Mouse (Mus musculus) lung, embryonic 14.5 days (tissue): ENCODE results near the gene Serpinb1a. TPM values are rescaled to one million over a fixed set of nuclear protein-coding genes. Genes with fewer than 3 reads are reported as not detected.

Source experiments
- ATAC-seq: fragments of 200-750 bp; cut with Nextera tagmentation; 2 replicates; pipeline ENCODE4 v1.8.0; 2017; ENCODE audit warnings: mild to moderate bottlenecking, moderate TSS enrichment, moderate library complexity; ENCODE audit not compliant: insufficient read depth
- DNase-seq: peaks from one replicate; pipeline ENCODE4 v3.0.0-alpha.2; 2015
- H3K27ac ChIP-seq: fragments of 300-500 bp; sonication (generic); 2 replicates; pipeline ENCODE4 v1.5.1; 2014; ENCODE audit warnings: low read depth, mild to moderate bottlenecking, moderate library complexity
- H3K27me3 ChIP-seq: fragments of 300-500 bp; sonication (generic); 2 replicates; pipeline ENCODE4 v1.6.1; 2014; ENCODE audit warnings: low read length, control low read depth; ENCODE audit not compliant: insufficient read depth
- H3K36me3 ChIP-seq: fragments of 300-500 bp; sonication (generic); 2 replicates; pipeline ENCODE4 v1.6.1; 2014; ENCODE audit warnings: control low read depth; ENCODE audit not compliant: insufficient read depth
- H3K4me1 ChIP-seq: fragments of 300-500 bp; sonication (generic); 2 replicates; pipeline ENCODE4 v1.6.1; 2014; ENCODE audit warnings: antibody characterized with exemption, control low read depth; ENCODE audit not compliant: insufficient read depth
- H3K4me2 ChIP-seq: fragments of 300-500 bp; sonication (generic); 2 replicates; pipeline ENCODE4 v1.6.1; 2014; ENCODE audit warnings: mild to moderate bottlenecking
- H3K4me3 ChIP-seq: fragments of 300-500 bp; sonication (generic); 2 replicates; pipeline ENCODE4 v1.5.1; 2014; ENCODE audit warnings: low read depth, low read length
- H3K9ac ChIP-seq: fragments of 300-500 bp; sonication (generic); 2 replicates; pipeline ENCODE4 v1.6.1; 2014
- H3K9me3 ChIP-seq: fragments of 300-500 bp; sonication (generic); 2 replicates; pipeline ENCODE4 v1.6.1; 2016; ENCODE audit warnings: low read depth, low read length, control low read depth
- CTCF ChIP-seq: IDR thresholded peaks from 2 replicates; pipeline ENCODE4 v1.5.1; 2016; ENCODE audit warnings: antibody characterized with exemption, low read depth
- WGBS: fragments of 180-500 bp; shearing (Covaris S2); extraction: QIAGEN DNeasy Blood & Tissue Kit; methylation state at CpG from one replicate; pipeline ENCODE4 v1.1.7; 2014; 5-methylcytosine and 5-hydroxymethylcytosine counted together
- polyA plus RNA-seq: library from polyadenylated mRNA; unstranded; fragments of >200 nt; fragmentation: Nextera tagmentation; extraction: Ambion mirVana; gene quantifications from 2 replicates; pipeline ENCODE4 v1.2.1, GENCODE M21; 2014

The Serpinb1a gene
- polyA plus RNA-seq, 1 experiment from 2014 or later, result 5.1 TPM

DNA sequence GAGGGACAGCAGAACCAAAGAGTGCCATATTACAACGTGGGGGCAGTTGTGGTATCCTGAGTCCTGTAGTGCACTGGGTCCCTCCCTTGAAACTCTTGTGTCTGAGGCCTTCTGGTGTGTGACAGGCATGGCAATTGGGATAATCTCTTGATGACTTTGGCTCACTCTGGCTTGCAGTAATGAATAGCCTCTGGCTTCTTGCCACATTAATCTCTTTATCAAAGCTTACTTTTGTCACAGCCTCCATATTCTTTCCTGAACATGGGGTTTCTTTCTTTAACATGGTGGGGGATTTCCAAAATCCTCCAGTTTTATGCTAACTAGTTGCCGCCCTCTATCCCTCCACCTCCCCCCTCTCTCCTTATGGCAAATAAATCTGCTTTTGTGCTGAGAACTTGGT, 2.1 kb upstream of the Serpinb1a start:
- no peak overlapping the region for H3K27ac ChIP-seq
- ATAC-seq (no peak), DNase-seq (no peak)
- H3K4me1 ChIP-seq, result no peaks in the 10 kb centered on the region; the same call in 1 of the 2 replicates
- no peak for TF ChIP-seq CTCF
- H3K27me3 ChIP-seq, result no peaks in the 10 kb centered on the region
- 72% methylated on average over 2 of the region's 2 CpGs for WGBS
- H3K36me3 ChIP-seq, result no peaks in the 10 kb centered on the region
- H3K4me3 ChIP-seq, result no peak overlapping the region
- no peaks in the 10 kb centered on the region for H3K9me3 ChIP-seq
- H3K4me2 ChIP-seq, result no peak overlapping the region
- no peak overlapping the region for H3K9ac ChIP-seq

DNA sequence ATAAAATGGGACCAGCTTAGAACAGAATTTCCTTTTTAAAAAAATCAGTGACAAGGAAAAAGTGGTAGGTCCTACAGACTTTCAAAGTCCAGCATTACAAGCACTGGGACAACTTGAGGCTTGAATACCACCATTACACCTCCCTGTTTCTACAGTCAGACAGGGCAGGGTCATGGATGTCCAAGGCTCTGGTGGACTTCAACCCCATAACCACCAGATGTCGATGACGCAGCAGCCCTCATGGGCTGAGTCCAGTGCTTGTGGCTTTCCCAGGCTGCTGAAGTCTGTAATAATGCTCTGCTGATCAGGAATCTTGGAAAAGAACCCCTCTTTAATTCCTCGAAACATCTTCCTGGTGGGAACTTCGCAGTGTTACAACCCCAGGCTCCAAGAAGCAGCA, 1.6 kb upstream of the Serpinb1a start:
- TF ChIP-seq CTCF, result no peak
- Histone ChIP-seq H3K4me3 (no peak overlapping the region), H3K9ac (no peak overlapping the region), H3K4me2 (no peak overlapping the region), H3K9me3 (no peaks in the 10 kb centered on the region), H3K27ac (no peak overlapping the region), H3K4me1 (no peaks in the 10 kb centered on the region; the same call in 1 of the 2 replicates), H3K27me3 (no peaks in the 10 kb centered on the region), H3K36me3 (no peaks in the 10 kb centered on the region)
- ATAC-seq (no peak), DNase-seq (no peak)
- 87% methylated on average over 4 of the region's 4 CpGs for WGBS

DNA sequence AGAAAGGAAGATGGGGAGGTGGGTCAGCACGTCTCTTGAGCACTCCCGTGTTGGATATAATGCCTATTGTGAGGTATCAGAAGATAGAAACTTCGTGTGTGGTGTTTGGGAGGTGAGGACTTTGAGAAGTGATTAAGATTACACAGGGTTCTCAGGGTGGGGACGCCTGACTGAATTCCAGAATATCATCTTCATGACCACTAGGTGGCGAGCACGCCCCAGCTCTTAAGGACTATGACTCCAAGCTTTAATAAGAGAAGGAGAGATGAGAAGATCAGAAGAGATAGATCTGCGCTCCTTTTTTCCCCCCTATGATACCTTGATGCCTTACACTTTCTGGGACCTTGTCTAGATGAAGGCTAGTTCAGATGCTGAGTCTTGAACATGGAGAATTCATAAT, 982 bp upstream of the Serpinb1a start:
- TF ChIP-seq CTCF, result peak; percentile 79
- H3K9me3 ChIP-seq, result no peaks in the 10 kb centered on the region
- H3K27ac ChIP-seq, result no peak overlapping the region
- H3K4me1 ChIP-seq, result no peaks in the 10 kb centered on the region; the same call in 1 of the 2 replicates
- no peak overlapping the region for H3K9ac ChIP-seq
- no peak overlapping the region for H3K4me3 ChIP-seq
- peak; percentile 83 for DNase-seq
- no peak overlapping the region for H3K4me2 ChIP-seq
- no peaks in the 10 kb centered on the region for H3K27me3 ChIP-seq
- 9% methylated on average over 7 of the region's 7 CpGs for WGBS
- ATAC-seq, result peak; percentile 64; the same call in 1 of the 2 replicates
- no peaks in the 10 kb centered on the region for H3K36me3 ChIP-seq

DNA sequence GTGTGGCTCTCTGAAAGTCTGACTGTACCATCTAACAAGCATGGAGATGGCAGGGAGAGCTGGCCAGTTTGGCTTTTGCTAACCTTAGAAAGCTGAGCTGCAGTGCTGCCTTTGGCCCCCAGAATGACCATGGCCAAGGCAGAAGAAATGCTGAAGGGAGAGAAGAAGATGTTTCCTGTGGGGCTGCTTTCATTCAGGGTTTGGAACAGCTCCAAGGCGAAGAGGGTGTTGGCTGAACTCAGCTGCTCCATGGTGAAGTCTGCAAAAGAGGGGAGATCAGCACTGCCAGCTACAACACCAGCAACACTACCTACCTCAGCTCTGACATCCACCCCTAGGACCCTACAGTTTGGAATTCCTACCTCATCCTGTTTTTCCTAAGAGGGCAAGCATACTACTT, 829 bp downstream of the Serpinb1a start:
- ATAC-seq (no peak), DNase-seq (peak; percentile 53)
- no peak overlapping the region for H3K4me3 ChIP-seq
- TF ChIP-seq CTCF, result no peak
- H3K4me1 ChIP-seq, result no peaks in the 10 kb centered on the region; the same call in 1 of the 2 replicates
- H3K9me3 ChIP-seq, result no peaks in the 10 kb centered on the region
- WGBS, result 32% methylated on average over 1 of the region's 1 CpGs
- H3K4me2 ChIP-seq, result no peak overlapping the region
- no peak overlapping the region for H3K27ac ChIP-seq
- H3K9ac ChIP-seq, result no peak overlapping the region
- H3K36me3 ChIP-seq, result no peaks in the 10 kb centered on the region
- H3K27me3 ChIP-seq, result no peaks in the 10 kb centered on the region

DNA sequence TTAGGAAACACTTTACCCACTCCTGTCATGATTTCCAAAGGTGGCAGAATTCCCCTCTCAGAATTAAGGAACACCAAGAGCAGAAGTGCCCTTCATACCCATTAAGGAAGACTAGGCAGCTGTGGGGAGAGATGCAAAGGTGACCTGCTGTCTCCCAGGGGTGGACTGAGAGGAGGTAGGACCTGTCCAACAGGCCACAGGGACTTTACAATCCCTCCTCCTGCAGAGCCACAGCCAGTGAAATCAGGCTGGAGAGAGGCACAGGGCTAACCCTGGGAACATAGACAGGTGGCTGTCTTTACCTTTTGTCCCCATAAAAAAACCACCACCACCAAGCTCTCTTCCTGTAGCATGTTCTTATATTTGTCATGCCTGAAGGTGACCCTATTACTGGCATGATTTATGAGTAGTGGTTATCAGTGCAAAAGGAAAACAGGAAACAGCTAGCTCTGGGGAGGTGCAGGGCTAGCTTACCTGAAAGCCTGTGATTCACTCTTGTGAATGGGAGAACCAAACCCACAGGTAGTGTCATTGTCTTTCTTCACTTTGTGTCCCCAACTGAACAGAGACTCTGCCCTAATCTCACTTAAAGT, 1.4 kb downstream of the Serpinb1a start:
- no peak overlapping the region for H3K4me2 ChIP-seq
- no peaks in the 10 kb centered on the region for H3K9me3 ChIP-seq
- no peak overlapping the region for H3K4me3 ChIP-seq
- H3K4me1 ChIP-seq, result no peaks in the 10 kb centered on the region; the same call in 1 of the 2 replicates
- H3K27ac ChIP-seq, result no peak overlapping the region
- H3K36me3 ChIP-seq, result no peaks in the 10 kb centered on the region
- no peak overlapping the region for H3K9ac ChIP-seq
- no peaks in the 10 kb centered on the region for H3K27me3 ChIP-seq
- DNase-seq, result no peak
- ATAC-seq, result no peak
- no peak for TF ChIP-seq CTCF

DNA sequence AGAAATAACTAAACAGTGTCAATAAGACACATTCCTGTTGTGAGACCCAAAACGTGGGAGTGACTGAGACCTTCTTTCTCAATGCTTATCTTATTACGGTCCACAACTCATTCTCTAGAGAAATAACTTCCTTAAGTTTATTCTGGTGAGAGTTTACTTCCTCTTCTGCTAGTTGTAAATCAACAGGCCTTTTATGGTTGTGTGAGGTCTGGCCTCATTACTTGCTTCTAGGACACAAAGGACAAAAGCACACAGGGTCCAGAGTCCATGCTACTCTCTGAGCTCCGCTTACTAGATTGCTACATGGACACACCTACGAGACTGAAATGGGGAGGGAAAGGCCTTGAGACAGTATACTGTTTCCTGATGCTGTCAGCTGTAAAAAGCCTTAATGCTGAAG, 1.9 kb downstream of the Serpinb1a start:
- Histone ChIP-seq H3K27me3 (no peaks in the 10 kb centered on the region), H3K4me1 (no peaks in the 10 kb centered on the region; the same call in 1 of the 2 replicates), H3K4me3 (no peak overlapping the region), H3K27ac (no peak overlapping the region), H3K9ac (no peak overlapping the region), H3K4me2 (no peak overlapping the region), H3K36me3 (no peaks in the 10 kb centered on the region), H3K9me3 (no peaks in the 10 kb centered on the region)
- ATAC-seq (no peak), DNase-seq (no peak)
- 50% methylated on average over 4 of the region's 4 CpGs for WGBS
- TF ChIP-seq CTCF, result no peak

DNA sequence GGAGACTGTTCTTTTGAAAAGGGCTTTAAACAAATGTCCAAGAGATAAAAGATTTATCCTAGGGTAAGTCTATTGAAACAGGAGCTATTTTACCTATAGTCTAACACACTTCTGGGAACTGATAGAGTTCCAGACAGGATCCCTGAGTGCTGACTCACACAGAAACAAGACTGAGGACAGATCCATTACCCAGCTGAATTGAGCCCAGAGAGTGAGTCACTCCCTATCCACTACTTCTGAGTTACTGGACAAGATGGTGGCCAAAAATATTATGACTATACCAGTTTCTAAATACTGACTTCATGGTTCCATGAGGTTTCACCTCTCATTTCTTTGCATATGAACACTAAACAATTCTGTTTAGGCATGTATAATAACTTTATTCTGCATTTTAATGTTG, 4.8 kb downstream of the Serpinb1a start:
- TF ChIP-seq CTCF, result no peak
- no peak for ATAC-seq
- no peak overlapping the region for H3K4me2 ChIP-seq

More for the DNA sequence above, 4.8 kb downstream of the Serpinb1a start:
- no peaks in the 10 kb centered on the region; the same call in 1 of the 2 replicates for H3K4me1 ChIP-seq
- H3K27ac ChIP-seq, result no peak overlapping the region
- no peak overlapping the region for H3K4me3 ChIP-seq
- H3K9ac ChIP-seq, result no peak overlapping the region
- H3K9me3 ChIP-seq, result no peaks in the 10 kb centered on the region
- no peak for DNase-seq
- no peaks in the 10 kb centered on the region for H3K27me3 ChIP-seq
- H3K36me3 ChIP-seq, result no peaks in the 10 kb centered on the region
